Mouse (Mus musculus): ENCODE data around the gene Gm5592. TPM values are rescaled to one million over a fixed set of nuclear protein-coding genes. Genes with fewer than 3 reads are reported as not detected.
"Not testable (repeated sequence)": the region's sequence is repeated elsewhere in the genome, so short reads cannot be mapped to it uniquely, and the experiment has no call there.

The Gm5592 gene
- polyA plus RNA-seq (2012) = 0.01 TPM in 1 of 2 replicates, not detected in the other

- H3K36me3 ChIP-seq (ENCODE audit: control insufficient read depth); H3K4me1 ChIP-seq (ENCODE audit: control insufficient read depth); H3K9me3 ChIP-seq (ENCODE audit: control insufficient read depth, low read length); H3K4me3 ChIP-seq (replicated peaks); H3K27me3 ChIP-seq (ENCODE audit: control insufficient read depth): not testable (repeated sequence)
Observed at GRCm38 (mm10) chr7:41153541-41153940, at the start of gene Gm5592. TSS of gene Gm5592 (plus strand) at chr7:41153841.

GRCm38 (mm10) chr7:41155806-41156205 lies 2.2 kb downstream of the Gm5592 start:
- H3K4me3 ChIP-seq (replicated peaks); H3K27me3 ChIP-seq (ENCODE audit: control insufficient read depth); H3K36me3 ChIP-seq (ENCODE audit: control insufficient read depth); H3K4me1 ChIP-seq (ENCODE audit: control insufficient read depth); H3K9me3 ChIP-seq (ENCODE audit: control insufficient read depth, low read length): not testable (repeated sequence)

DNA sequence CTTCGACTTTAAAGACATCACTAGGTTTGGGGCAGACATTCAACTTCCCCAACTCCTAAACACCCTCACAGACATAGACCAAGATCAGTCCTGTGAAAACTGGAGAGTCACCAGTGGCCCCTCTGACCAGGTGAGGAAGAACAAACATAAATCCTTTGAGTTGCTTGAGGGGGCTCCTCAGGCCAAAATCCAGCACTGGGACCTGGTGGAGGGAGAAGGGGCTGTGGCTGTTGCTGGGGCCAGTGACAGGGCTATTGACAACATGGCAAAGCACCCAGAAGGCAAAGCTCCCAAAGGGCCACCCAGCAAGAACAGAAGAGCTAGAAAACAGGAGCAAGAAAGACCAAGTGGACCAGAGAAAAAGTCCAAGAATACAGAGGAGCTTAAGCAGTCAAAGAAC lies 4.2 kb downstream of the Gm5592 start:
- H3K27me3 ChIP-seq (ENCODE audit: control insufficient read depth); H3K9me3 ChIP-seq (ENCODE audit: control insufficient read depth, low read length); H3K36me3 ChIP-seq (ENCODE audit: control insufficient read depth): not testable (repeated sequence)

DNA sequence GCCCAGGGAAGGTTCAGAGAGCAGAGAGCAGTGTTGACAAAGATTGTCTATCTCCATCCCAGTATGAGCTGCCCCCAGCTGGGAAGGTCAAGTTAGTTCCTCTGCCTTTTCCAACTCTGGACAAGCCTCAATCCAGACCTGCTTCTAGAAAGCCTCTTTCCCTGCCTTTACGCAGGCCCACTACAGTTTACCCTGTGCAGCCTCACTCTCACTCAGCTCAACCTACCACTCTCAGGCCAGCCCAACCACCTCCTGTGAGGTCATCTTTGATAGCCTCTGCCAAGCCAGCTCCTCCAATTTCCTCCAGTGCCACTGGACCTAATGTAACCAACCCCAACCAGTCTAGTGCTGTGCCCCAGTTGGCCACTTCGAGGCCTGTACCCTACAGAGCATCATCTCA lies 4.9 kb downstream of the Gm5592 start:
- H3K36me3 ChIP-seq (ENCODE audit: control insufficient read depth); H3K27me3 ChIP-seq (ENCODE audit: control insufficient read depth); H3K4me1 ChIP-seq (ENCODE audit: control insufficient read depth); H3K4me3 ChIP-seq (replicated peaks); H3K9me3 ChIP-seq (ENCODE audit: control insufficient read depth, low read length): not testable (repeated sequence)

More for the DNA sequence above, 4.2 kb downstream of the Gm5592 start:
- H3K4me1 ChIP-seq (ENCODE audit: control insufficient read depth); H3K4me3 ChIP-seq (replicated peaks): not testable (repeated sequence)

GRCm38 (mm10) chr7:41193671-41194070 lies 40.0 kb downstream of the Gm5592 start:
- Histone ChIP-seq H3K9me3 (ENCODE audit: control insufficient read depth, low read length) (no peaks in the 10 kb centered on the region), H3K27me3 (ENCODE audit: control insufficient read depth) (no peaks in the 10 kb centered on the region), H3K4me1 (ENCODE audit: control insufficient read depth) (no peaks in the 10 kb centered on the region), H3K4me3 (replicated peaks) (no peak overlapping the region), H3K36me3 (ENCODE audit: control insufficient read depth) (no peaks in the 10 kb centered on the region)
- TF ChIP-seq TAL1 (IDR thresholded peaks at IDR 0.05; ENCODE audit: low read length) = no peak
- no peak for TF ChIP-seq GATA1 (IDR thresholded peaks at IDR 0.05; ENCODE audit: low read length)

Other genes starting within 250 kb of the Gm5592 start
- not detected in 2 replicates for gene 4930433I11Rik, start 166.3 kb upstream of the Gm5592 start, polyA plus RNA-seq (2012)
- gene Gm4884, start 121.1 kb upstream of the Gm5592 start, polyA plus RNA-seq (2012) = not detected in 2 replicates
- gene AI987944, start 239.5 kb downstream of the Gm5592 start, polyA plus RNA-seq (2012) = not detected in 2 replicates